Mouse (Mus musculus) ES-Bruce4 (cell line): ENCODE data around the gene Gm45713. TPM values are rescaled to one million over a fixed set of nuclear protein-coding genes. Genes with fewer than 3 reads are reported as not detected.
A peak's percentile ranks its signal among the peaks of the same experiment; 100 is the strongest.

Experiments
- H3K27ac ChIP-seq: 2 replicates; pipeline ENCODE4 v1.5.1; 2012; ENCODE audit warnings: low read length, inconsistent platforms; ENCODE audit not compliant: insufficient read depth
- H3K27me3 ChIP-seq: 2 replicates; pipeline ENCODE4 v1.6.1; 2012; ENCODE audit warnings: mild to moderate bottlenecking, low read length, inconsistent platforms; ENCODE audit not compliant: control insufficient read depth, poor library complexity, insufficient read depth, severe bottlenecking
- H3K36me3 ChIP-seq: 2 replicates; pipeline ENCODE4 v1.6.1; 2012; ENCODE audit warnings: inconsistent platforms, mild to moderate bottlenecking, low read length, moderate library complexity; ENCODE audit not compliant: control insufficient read depth, poor library complexity, insufficient read depth, severe bottlenecking
- H3K4me1 ChIP-seq: one replicate; pipeline ENCODE4 v1.8.1; 2011; ENCODE audit warnings: low read length; ENCODE audit not compliant: control insufficient read depth, insufficient read depth
- H3K4me3 ChIP-seq: 2 replicates; pipeline ENCODE4 v1.5.1; 2011; ENCODE audit warnings: low read depth, mild to moderate bottlenecking, low read length
- H3K9ac ChIP-seq: 2 replicates; pipeline ENCODE4 v1.6.1; 2012; ENCODE audit warnings: low read depth, mild to moderate bottlenecking, inconsistent platforms; ENCODE audit not compliant: poor library complexity, severe bottlenecking
- H3K9me3 ChIP-seq: replicated peaks from 2 replicates; pipeline ENCODE4 v1.6.1; 2012; ENCODE audit warnings: mild to moderate bottlenecking, low read length, inconsistent platforms; ENCODE audit not compliant: control insufficient read depth, poor library complexity, insufficient read depth, severe bottlenecking
- CTCF ChIP-seq: IDR thresholded peaks from one replicate; pipeline ENCODE4 v1.8.1; 2011; ENCODE audit warnings: low read depth, low read length
- EP300 ChIP-seq: IDR thresholded peaks from 2 replicates; pipeline ENCODE4 v1.6.1; 2011; ENCODE audit warnings: low read depth, low read length; ENCODE audit not compliant: insufficient read depth
- POLR2A ChIP-seq: IDR thresholded peaks from one replicate; pipeline ENCODE4 v1.8.1; 2011; ENCODE audit warnings: low read length; ENCODE audit not compliant: insufficient read depth
- polyA plus RNA-seq: library from polyadenylated mRNA; stranded (reverse); fragments of >200 nt; gene quantifications from 2 replicates; pipeline ENCODE4 v1.2.4, GENCODE M21; 2011; ENCODE audit warnings: low read depth; ENCODE audit not compliant: missing spikeins, insufficient read depth, insufficient read length

Gene Gm45713
- polyA plus RNA-seq, 1 experiment = not detected

DNA sequence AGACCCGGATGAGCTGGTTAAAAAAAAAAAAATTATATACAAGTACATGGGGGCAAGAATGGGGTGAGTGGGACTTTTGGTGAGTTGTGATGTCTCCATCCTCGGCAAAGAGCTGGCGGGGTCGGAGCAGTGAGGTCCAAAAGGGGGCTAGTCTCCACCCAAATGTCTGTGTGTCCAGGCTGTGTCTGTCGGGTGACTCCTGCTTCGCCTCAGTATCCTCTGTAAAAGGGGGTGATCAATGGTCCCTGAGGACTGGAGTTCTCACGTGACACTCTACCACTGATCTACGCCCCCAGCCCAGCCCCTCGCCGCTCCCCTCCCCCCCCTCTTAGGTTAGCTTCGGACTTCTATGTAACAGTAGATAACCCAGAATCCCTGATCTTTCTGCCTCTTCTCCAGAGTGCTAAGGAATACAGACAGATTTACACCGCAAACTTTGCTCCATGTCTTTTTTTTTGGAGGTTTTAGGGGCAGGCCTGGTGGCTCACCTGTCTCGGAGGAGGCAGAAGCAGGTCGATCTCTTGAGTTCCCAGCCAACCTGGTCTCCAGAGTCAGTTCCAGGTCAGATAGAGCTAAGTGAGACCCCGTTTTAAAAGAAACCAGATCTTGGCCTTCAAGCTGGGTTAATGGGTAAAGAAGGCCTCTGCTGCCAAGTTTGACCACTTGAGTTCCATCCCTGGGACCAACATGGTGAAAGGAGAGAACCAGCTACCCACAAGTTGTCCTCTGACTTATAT, 6.1 kb downstream of the Gm45713 start:
- no peaks in the 10 kb centered on the region for H3K27me3 ChIP-seq
- TF ChIP-seq EP300 (no peak), POLR2A (peak; percentile 66)
- H3K27ac ChIP-seq = peak overlapping the region; percentile 48
- H3K9ac ChIP-seq = peak overlapping the region; percentile 70
- peak overlapping the region; percentile 60 for H3K4me3 ChIP-seq
- peaks cover 32% of the 10 kb centered on the region for H3K36me3 ChIP-seq
- H3K9me3 ChIP-seq = no peaks in the 10 kb centered on the region
- no peaks in the 10 kb centered on the region for H3K4me1 ChIP-seq

DNA sequence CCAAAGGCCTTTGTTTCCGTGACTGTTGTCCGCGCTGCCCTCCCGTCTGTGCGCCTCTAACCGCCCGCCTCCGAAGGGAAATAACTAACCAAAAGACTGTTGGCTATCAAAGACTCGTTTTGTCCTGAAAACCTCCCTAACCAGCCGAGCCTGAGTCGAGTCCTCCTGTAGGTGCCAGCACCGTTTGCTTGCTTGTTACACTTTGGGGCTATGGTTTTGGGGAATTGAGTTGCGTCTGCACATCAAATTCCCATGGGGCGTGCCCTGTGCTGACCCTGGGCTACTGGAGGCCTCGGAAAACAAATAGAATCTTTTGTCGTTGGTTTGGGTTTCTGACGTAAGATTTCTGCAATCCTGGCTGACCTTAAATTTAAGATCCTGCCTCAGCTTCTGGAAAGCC, 6.7 kb downstream of the Gm45713 start:
- peak overlapping the region; percentile 70 for H3K9ac ChIP-seq
- peak overlapping the region; percentile 48 for H3K27ac ChIP-seq
- peak overlapping the region; percentile 60 for H3K4me3 ChIP-seq
- H3K9me3 ChIP-seq = no peaks in the 10 kb centered on the region
- no peaks in the 10 kb centered on the region for H3K27me3 ChIP-seq
- peaks cover 32% of the 10 kb centered on the region for H3K36me3 ChIP-seq
- no peaks in the 10 kb centered on the region for H3K4me1 ChIP-seq
- no peak for TF ChIP-seq CTCF
- no peak for TF ChIP-seq POLR2A
- TF ChIP-seq EP300 = no peak

DNA sequence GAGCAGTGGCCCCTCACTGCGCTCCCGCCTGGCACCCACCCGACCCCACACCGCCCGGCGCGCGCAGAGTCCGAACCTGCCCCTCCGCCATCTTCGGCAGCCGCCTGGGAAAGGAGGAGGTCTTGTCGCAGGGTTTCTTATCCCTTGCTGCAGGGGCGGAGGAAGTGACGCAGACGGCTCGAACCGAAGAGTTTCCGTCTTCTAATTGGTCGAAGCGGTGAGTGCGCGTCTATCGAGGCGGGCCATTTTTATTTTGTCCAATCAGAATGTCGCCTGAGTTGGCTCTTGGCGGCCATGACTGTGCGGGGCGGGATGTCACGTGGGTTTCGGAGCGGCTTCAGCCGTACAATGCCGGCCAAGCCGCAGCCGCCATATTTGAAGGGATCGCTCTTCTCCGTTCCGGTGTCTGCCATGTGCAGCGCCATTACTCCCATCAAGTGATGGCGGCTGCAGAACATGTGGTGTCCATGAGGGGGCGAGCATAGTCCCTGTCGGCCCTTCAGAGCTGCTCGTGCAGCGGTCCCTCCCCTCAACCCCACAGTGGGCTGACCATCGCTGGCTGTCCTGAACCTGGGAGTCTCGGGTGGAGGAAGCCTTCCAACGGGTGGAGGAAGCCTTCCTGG, 7.3 kb downstream of the Gm45713 start, which contains the start of gene Rpl13a:
Gene Rpl13a, minus strand, starts transcription at position 138 of the 623 bp plus-strand sequence.
- TF ChIP-seq POLR2A (peak; percentile 64), EP300 (peak; percentile 77; the same call in 1 of the 2 replicates), CTCF (peak; percentile 42)
- peak within 1 kb of the TSS; percentile 99 for H3K9ac ChIP-seq

DNA sequence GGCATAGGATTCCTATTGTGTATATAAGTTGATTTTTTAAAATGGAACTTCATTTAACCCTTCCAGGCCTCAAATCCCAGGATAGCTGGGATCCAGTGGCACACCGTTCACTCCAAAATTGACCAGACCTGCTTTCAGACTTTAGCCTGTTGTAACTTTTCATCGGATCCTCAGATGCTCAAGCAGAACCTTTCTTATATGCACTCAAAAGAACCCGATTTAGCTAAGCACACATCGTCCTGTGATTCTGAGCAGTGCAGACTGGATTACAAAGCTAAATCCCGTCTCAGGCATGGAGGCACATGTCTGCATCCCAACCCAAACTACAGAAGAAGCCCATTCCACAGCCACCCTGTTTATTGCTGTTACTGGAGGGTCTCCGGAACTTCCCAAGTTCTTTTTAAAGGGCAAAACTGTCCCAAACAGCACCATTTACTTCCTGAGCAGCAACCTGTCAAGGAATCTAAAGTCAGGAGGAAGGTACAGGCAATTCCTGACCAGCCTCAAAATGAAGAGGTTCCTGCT, 8.3 kb downstream of the Gm45713 start:
- TF ChIP-seq CTCF (no peak), EP300 (no peak), POLR2A (no peak)

More for the DNA sequence above, 7.3 kb downstream of the Gm45713 start, which contains the start of gene Rpl13a:
- peak within 1 kb of the TSS; percentile 96 for H3K4me3 ChIP-seq
- no peaks in the 10 kb centered on the region for H3K9me3 ChIP-seq
- H3K27ac ChIP-seq = peak within 1 kb of the TSS; percentile 96
- no peaks in the 10 kb centered on the region for H3K27me3 ChIP-seq
- H3K36me3 ChIP-seq = peaks cover 32% of the 10 kb centered on the region
- no peaks in the 10 kb centered on the region for H3K4me1 ChIP-seq

DNA sequence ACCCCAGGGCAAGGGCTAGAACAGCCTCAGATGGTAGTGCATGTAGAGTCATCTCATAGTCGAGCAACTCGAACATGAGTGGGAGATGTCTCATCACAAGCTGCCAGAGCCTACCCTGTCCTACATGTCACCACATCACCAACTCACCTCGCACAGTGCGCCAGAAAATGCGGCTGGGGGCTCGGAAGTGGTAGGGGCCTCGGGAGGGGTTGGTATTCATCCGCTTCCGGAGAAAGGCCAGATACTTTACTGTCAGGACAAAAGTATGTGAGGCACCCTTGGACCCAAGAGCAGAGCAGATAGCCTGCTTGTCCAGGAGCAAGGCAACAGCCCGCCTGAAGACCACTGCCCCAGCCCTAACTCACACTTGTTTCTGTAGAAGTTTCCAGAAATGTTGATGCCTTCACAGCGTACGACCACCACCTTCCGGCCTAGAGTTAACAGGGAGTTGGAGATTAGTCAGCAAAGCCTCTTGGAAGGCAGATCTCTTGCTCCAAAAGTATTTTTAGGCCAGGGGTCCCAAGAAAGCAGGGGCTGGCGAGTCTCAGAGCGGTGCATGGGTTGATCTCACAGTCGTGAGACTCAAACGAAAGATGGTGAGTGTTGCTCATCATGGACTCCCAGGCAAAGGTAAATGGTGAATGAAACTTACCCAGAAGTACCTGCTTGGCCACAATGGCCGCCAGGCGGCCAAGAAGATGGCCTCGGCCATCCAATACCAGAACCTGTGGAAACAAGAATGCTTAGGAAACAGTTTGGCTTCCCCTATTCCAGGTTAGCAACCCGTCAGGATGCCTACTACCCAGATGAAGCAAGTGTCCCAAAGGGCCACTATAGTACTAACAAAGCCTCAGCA, 9.0 kb downstream of the Gm45713 start:
- no peaks in the 10 kb centered on the region for H3K4me1 ChIP-seq
- H3K36me3 ChIP-seq = peaks cover 47% of the 10 kb centered on the region
- H3K27ac ChIP-seq = peak overlapping the region; percentile 96
- peak overlapping the region; percentile 99 for H3K9ac ChIP-seq
- H3K27me3 ChIP-seq = no peaks in the 10 kb centered on the region
- peak overlapping the region; percentile 96 for H3K4me3 ChIP-seq
- no peaks in the 10 kb centered on the region for H3K9me3 ChIP-seq
- no peak for TF ChIP-seq POLR2A
- TF ChIP-seq CTCF = no peak
- TF ChIP-seq EP300 = no peak

More for the DNA sequence above, 8.3 kb downstream of the Gm45713 start:
- no peaks in the 10 kb centered on the region for H3K27me3 ChIP-seq
- H3K36me3 ChIP-seq = peaks cover 40% of the 10 kb centered on the region
- peak overlapping the region; percentile 99 for H3K9ac ChIP-seq
- H3K4me1 ChIP-seq = no peaks in the 10 kb centered on the region
- H3K9me3 ChIP-seq = no peaks in the 10 kb centered on the region
- peak overlapping the region; percentile 96 for H3K4me3 ChIP-seq
- peak overlapping the region; percentile 96 for H3K27ac ChIP-seq
